Mouse (Mus musculus): ENCODE data around the gene Ciita.

DNA sequence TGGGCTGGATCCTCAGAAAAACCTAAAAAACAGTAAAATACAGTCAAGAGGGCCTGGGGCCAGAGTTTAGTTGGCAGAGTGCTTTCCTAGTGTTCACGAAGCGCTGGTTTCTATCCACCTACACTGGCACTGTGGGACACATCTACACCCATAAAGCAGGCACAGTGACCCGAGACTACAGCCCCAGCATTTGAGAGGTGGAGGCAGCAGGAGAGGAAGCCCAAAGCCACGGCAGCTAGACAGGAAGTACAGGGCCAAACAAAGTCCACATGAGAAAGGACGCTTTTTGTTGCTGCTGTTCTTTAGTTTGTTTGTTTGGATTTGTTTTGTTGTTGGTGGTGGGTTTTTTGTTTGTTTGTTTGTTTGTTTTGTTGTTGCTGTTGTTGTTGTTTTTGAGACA lies 56.5 kb downstream of the Ciita start:
- TF ChIP-seq CTCF (IDR thresholded peaks at IDR 0.05; ENCODE audit: control insufficient read depth, insufficient read depth, insufficient replicate concordance, low read depth, low read length): no peak
- TF ChIP-seq POLR2A (IDR thresholded peaks at IDR 0.05; ENCODE audit: control insufficient read depth, low read depth, low read length): no peak
